Mouse (Mus musculus): ENCODE data around the gene Nedd9.

DNA sequence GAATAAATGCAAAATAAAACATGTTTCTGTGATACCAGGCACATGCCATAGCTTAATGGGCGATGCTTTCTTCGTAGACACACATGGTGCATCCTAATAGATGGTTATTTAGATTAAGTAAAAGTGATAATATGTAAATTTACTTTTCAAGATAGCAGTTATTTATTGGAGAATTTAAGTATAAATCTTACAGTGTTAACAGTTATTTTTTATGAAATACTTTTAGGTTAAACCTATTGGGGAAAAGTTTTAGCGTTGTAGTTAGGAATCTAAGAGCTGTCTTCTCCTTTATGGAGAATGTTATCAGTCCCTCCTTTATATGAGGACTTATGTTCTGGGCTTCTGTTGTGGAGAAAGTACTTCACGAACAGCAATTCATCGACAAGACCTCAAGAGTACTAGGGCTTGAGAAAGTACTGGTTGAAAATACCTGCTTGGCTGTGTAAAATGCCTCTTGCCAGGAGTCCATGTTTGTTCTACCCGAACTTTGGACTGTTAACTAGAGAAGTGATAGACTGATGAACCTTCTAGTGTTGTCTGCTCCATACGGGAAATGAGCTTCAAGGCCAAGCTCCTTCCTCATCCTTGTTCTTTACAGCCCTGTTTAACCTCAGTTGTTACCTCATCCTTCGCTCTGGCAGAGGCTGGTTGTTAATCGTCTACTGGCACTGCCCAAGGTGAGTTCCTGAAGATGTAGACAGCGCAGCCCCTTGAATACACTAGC is 213.1 kb downstream of the Nedd9 start, which contains the start of gene Gm17364:
- no peak for TF ChIP-seq POLR2A (IDR thresholded peaks at IDR 0.05; ENCODE audit: low read depth, low read length)
- TF ChIP-seq CTCF (conservative IDR thresholded peaks at IDR 0.05; ENCODE audit: insufficient read depth, insufficient read length, low read depth, low read length), result no peak

Measured in kidney, adult 2 months (tissue).